Mouse (Mus musculus) thymus, adult 2 months (tissue): Measurements from ENCODE around the gene Scaf1.

Experiments used
- CTCF ChIP-seq: fragments of 200-500 bp; IDR thresholded peaks from 2 replicates; pipeline ENCODE4 v1.5.1; 2012; ENCODE audit warnings: mild to moderate bottlenecking, control low read depth, low read length, moderate library complexity, borderline replicate concordance; ENCODE audit not compliant: control insufficient read depth, poor library complexity, insufficient read depth; ENCODE audit errors: extremely low read depth
- POLR2A ChIP-seq: fragments of 200-500 bp; IDR thresholded peaks from 2 replicates; pipeline ENCODE4 v1.6.1; 2012; ENCODE audit warnings: mild to moderate bottlenecking, low read length, control low read depth, moderate library complexity; ENCODE audit not compliant: control insufficient read depth, poor library complexity, insufficient read depth; ENCODE audit errors: extremely low read depth

- TF ChIP-seq CTCF = no peak; the same call in 1 of the 2 replicates
- no peak for TF ChIP-seq POLR2A
Measured at GRCm38 (mm10) chr7:45000539-45001114, 15.5 kb downstream of the Scaf1 start.
